Mouse (Mus musculus): Measurements from ENCODE around the gene Zfp983.
"Not testable (repeated sequence)": the region's sequence is repeated elsewhere in the genome, so short reads cannot be mapped to it uniquely, and the experiment has no call there.

DNA sequence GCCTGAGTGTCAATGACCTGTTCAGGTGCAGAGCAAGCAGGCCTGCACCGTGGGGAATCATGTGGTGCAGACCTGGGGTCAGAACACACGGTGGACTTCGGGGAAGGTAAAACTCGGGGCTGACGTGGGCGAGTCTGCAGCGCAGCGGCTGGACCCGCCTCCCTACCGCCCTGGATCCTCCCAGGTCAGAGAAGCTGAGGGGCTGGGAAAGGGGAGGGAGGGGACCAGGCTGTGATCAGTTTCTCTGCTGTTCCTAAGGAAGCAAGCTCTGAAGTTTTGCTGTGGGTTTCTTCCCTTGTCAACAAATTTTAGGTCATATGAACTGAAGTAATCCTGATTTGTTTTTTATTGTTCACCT is 29.6 kb downstream of the Zfp983 start:
- not testable (repeated sequence) for TF ChIP-seq GATA1, TAL1 (IDR thresholded peaks at IDR 0.05; ENCODE audit: low read length)
